Mouse (Mus musculus): ENCODE measurements around the gene Fads6.

DNA sequence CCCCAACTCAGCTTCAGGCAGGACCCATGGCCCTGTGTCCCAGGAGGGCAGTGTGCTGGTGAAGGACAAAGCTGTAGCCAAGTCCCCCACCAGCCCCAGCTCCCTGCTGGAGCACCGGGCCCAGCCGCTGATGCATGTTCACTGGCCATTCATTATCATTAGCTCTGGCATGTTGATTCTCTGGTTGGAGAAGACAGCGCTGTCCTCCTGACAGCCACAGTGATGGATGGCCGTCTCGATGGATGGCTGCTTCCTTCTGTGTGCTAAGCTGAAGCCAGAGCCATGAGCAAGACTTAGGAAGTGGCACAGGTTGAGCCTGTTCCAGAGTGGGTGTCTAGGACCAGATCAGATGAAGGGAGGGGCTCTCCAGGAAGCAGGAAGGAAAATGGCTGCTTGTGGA, 60.9 kb downstream of the Fads6 start:
- TF ChIP-seq CTCF (IDR thresholded peaks at IDR 0.05; ENCODE audit: insufficient read depth, low read depth, low read length): no peak
- TF ChIP-seq POLR2A (IDR thresholded peaks at IDR 0.05; ENCODE audit: insufficient read depth, low read depth, low read length): no peak

Data from olfactory bulb, adult 2 months (tissue).